Mouse (Mus musculus) layer of hippocampus, adult 9-11 months (tissue): ENCODE data around the gene Ift43.

ENCODE experiments used
- DNase-seq: peaks from one replicate; pipeline ENCODE4 v3.0.0; 2022

Gene Ift43

GRCm38 (mm10) chr12:86176675-86177339 is 94.5 kb downstream of the Ift43 start:
- DNase-seq = no peak

DNA sequence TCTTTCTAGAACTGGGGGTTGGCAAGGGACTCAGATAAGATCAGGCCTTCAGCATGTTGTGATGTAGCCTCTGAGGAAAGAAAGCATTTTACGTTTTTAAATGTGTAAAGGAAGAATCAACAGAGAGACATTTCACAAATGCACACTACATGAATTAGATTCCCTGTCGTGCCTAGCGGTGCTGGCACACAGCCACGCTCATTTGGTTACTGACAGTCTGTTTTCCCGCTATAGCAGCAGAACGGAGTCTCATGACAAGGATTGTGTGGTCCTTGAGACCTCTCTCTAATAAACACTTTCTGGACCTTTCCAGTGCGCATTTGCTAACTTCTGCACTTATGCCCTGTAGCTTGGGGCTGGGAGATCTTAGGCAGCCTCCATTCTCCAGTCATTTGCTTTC is 96.9 kb downstream of the Ift43 start:
- DNase-seq = no peak

- no peak for DNase-seq
Observed at GRCm38 (mm10) chr12:86181320-86181751, 99.0 kb downstream of the Ift43 start.

DNA sequence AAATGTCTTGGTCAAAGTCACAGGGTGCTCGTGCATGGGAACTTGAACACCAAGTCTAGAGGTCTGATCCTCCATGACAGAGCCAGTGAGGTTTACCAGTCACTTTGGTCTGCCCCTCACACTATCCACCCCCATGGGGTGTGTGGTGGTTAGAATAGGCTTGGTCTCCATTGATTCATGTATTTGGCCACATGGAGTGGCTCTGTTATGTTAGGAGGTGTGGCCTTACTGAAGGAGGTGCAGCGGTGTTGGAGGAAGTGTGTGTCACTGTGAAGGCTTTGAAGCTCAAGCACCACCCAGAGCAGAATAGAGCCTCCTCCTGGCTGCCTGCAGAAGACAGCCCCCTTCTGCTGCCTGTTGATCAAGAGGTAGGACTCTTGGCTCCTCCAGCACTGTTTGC is 99.5 kb downstream of the Ift43 start:
- no peak for DNase-seq

GRCm38 (mm10) chr12:86182414-86182813 is 100.1 kb downstream of the Ift43 start:
- no peak for DNase-seq

- no peak for DNase-seq
Observed at GRCm38 (mm10) chr12:86188161-86188560, 105.8 kb downstream of the Ift43 start.

- no peak for DNase-seq
Observed at GRCm38 (mm10) chr12:86189601-86190323, 107.4 kb downstream of the Ift43 start.

DNA sequence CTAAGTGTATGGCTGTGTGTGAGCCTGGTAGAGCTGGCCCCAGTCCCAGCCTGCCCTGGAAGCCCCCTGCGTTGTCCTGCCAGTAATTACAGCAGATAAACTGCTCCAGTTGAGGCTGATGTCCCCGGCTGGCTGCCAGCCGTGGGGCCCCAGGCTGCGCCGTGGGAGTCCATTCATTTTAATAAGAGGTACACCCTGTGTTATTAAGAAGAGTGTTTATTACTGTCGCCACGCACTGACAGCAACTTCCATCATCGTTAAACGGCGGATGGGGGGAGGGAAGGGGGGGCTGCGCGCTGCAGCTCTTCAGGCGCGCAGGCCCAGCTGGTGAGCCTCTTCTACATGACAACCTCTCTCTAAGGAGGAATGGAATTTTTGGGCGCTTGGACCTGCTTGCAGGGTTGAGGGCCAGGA is 109.7 kb downstream of the Ift43 start:
- DNase-seq = no peak

DNA sequence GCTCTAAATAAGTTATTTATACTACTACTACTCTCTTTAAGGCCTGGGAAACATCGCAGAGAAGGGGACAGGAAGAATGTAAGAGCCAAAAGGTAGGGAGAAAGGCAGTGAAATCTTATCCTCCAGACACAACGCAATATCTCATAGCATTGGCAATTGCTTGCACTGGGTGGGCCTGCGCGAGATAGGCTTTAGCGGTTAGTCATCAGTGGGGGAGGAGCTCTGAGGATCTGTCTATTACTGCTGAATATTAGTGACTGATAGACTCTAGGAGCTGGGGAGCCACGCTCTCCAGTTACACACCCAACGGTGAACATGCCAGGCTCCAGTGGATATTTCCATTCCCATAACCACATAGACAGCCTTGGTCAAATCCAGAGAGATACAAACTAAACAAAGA is 114.6 kb downstream of the Ift43 start:
- no peak for DNase-seq

- DNase-seq = no peak
Observed at GRCm38 (mm10) chr12:86203443-86204057, 121.2 kb downstream of the Ift43 start.

- no peak for DNase-seq
Observed at GRCm38 (mm10) chr12:86211099-86211520, 128.8 kb downstream of the Ift43 start.
